Mouse (Mus musculus) spleen, postnatal 4 days (tissue): ENCODE data around the gene C1rb.
"Not testable (repeated sequence)": the region's sequence is repeated elsewhere in the genome, so short reads cannot be mapped to it uniquely, and the experiment has no call there.

Experiments
- DNase-seq, 2 experiments: peaks; one replicate each; pipeline ENCODE4 v3.0.0; 2022; ENCODE audit warnings: low spot score in 2 of 2

Gene C1rb

GRCm38 (mm10) chr6:124570026-124570425, at the start of gene C1rb:
C1rb (plus strand) TSS chr6:124570294.
- peak; percentile 39 to 82 for DNase-seq

- not testable (repeated sequence) for DNase-seq
Observed at GRCm38 (mm10) chr6:124522082-124522481, 48.0 kb upstream of the C1rb start.

- no peak for DNase-seq
Observed at GRCm38 (mm10) chr6:124527881-124528280, 42.2 kb upstream of the C1rb start.

DNA sequence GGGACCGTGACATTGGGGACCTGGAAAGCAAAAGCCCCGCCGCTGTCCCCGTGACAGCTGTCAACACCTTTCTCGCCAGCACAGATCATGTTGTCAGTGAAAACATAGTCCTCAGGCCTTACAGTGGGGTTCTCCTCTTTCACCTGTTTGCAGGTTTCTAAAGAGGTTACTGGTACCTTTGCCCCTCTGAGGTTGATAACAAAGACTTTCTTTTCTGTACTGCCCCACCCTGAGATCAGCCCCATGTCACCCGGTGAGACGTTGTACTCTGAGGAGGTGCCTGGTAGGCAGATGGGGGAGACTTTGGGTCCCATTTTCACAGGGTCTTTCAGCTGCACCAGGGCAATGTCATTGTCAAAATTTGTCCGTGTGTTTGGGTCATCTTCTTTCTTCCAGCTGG, 39.0 kb upstream of the C1rb start:
- DNase-seq, result no peak

GRCm38 (mm10) chr6:124536125-124536829, 33.8 kb upstream of the C1rb start:
- DNase-seq, result not testable (repeated sequence)

DNA sequence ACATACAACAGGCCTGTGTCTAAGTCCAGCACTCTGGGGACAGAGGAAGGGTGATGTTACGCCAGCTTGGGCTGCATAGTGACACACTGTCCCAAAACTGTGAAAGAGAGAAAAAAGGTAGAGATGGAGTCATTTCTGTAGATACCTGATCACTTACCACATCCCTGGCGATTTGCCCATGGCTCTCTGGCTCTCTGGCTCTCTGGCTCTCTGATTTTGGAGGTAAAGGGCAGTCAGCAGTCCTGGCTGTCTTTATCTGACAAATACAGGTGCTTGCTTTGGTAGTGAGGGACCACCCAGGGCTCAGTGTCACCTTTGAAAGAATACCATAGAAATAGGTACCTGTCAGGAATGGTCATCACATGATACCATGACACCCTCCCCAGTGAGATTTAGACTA, 28.9 kb upstream of the C1rb start:
- DNase-seq, result not testable (repeated sequence)

DNA sequence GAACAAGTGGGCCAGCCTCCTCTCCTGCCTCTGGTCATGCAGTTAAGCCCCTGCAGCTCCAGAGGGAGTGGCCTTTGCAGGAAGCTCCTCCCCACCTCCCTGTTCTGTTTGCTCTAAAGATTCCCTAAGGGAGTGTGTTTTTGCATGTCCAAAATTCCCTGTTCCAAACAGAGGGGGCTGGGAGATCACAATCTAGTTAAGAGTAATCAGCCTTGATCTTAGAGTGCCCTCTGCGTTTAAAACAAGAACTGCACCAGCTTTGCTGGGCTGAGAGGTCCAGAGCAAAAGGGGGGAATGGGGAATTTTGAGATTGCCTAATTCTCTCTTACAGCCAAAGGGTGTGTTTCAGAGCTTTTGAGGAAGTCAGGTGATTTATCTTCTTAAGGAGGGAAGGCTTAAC, 27.8 kb upstream of the C1rb start, which contains the start of gene C1s1:
TSS of gene C1s1 (minus strand) at position 76 of the 400 bp plus-strand sequence.
- not testable (repeated sequence) for DNase-seq

- DNase-seq, result no peak
Observed at GRCm38 (mm10) chr6:124544466-124544865, 25.6 kb upstream of the C1rb start.

DNA sequence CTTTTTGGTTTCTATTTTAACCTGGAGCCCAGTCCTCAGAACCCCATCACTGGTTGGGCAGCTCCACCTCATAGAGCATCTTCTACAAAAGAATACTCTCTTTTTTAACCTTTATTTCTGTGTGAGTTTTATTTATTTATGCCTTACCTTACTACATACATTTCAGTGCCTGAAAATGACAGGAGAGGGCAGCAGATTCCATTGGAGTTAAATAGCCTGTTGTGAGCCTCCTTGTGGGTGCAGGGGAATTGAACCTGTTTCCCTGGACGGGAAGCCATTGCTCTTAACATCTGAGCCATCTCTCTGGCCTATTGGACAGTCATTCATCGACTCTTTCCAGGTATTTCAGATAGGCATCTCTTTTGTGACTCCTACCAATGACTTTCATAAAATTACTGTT, 24.7 kb upstream of the C1rb start:
- DNase-seq, result no peak

GRCm38 (mm10) chr6:124547979-124548378, 22.1 kb upstream of the C1rb start:
- not testable (repeated sequence) for DNase-seq

DNA sequence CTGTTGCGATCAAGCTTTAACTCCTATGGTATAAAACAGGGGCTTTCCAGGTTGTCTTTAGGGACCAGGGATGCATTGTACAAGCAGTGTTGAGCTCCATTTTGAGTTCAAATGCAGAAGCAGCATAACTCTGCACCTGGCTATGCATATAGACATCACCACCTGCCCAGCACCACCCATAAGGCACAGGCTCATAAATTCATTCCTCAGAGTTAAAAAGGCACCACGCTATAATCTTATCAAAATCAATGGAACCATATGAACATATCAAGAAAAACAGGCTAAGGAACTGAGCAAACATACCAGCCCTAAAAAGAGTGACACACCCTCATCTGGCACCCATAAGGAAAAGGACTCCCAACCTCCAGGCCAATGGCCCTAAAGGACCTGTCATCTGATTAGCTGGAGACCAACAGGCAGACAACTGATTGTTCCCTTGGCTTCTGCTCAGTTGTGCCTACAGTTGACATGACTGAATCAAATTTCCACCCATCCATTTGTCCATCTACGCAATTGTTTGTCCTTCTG, 21.0 kb upstream of the C1rb start:
- no peak for DNase-seq

GRCm38 (mm10) chr6:124552766-124553165, 17.3 kb upstream of the C1rb start:
- DNase-seq, result no peak

DNA sequence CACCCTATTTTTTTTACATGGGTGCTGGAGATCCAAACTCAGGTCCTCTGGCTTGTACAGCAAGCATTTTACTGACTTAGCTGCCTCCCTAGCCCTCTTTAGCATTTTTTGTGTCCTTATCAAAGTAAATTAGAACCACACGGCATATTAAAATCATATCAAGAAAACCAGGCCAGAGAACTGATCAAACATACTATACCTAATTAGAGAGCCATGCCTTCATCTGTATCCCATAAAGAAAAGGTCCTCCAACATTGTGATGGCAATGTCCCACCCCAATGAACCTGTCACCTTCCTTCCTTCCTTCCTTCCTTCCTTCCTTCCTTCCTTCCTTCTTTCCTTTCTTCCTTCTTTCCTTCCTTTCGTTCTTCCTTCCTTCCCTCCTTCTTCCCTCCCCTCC, 14.1 kb upstream of the C1rb start:
- DNase-seq, result not testable (repeated sequence)

- not testable (repeated sequence) for DNase-seq
Observed at GRCm38 (mm10) chr6:124561156-124561555, 8.9 kb upstream of the C1rb start.

- DNase-seq, result not testable (repeated sequence)
Observed at GRCm38 (mm10) chr6:124561611-124562010, 8.5 kb upstream of the C1rb start.

GRCm38 (mm10) chr6:124575155-124575678, 5.1 kb downstream of the C1rb start:
- DNase-seq, result not testable (repeated sequence)

GRCm38 (mm10) chr6:124580155-124580554, 10.1 kb downstream of the C1rb start:
- not testable (repeated sequence) for DNase-seq

DNA sequence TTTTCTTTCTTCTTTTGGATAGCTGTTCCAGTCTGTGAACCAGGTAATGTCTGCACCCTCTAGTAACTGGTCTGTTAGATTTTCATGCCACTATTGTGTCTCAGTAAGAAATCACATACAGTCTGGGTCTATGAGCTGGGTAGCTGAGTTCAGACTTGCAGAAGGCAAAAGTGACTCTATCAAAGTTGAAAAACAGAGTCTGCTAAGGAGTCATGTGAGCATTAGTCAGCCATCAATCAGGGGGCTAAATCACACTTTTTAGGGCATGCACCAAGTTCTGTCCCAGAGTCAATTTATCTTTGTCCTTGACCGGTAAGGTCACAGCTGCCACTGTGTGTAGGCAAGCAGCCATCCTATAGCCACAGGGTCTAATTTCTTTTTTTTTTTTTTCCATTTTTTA, 12.1 kb downstream of the C1rb start:
- DNase-seq, result no peak

- no peak for DNase-seq
Observed at GRCm38 (mm10) chr6:124584935-124585334, 14.8 kb downstream of the C1rb start.

DNA sequence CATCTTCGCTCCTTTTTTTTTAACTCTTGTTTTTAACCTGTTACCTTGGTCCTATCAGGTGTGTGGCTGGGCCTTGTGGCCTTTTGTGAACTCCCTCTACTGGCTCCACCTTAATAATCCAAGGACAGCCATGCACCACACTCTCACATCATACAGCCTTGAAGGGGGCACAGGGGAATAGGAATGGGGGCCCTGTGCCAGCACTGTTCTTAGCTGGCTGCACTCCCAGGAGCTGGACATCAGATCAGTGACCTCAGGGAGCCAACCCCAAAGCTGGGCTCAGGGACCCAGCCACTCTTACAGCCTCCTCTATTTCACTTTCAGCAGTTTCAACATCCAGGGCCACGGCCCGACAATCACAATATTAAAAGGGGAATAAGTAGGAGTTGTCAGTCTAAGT, 15.7 kb downstream of the C1rb start:
- no peak for DNase-seq

DNA sequence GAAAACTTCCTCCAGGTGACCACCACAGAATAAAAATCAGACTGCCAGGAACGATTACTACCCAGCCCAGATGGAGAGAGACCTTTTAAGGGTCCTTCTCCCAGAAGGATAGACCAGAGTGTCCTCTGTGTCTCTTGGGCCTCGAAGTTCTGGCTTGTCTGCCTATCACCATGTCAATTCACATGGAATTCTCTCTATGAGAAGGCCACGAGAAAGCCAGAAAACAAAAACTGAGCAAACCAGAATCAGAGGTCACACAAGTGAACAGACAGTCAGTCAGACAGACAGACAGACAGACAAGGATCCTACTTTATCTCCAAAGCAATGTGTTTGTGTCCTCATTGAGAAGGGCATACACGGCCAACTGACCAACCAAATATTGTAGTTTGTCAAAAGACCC, 16.2 kb downstream of the C1rb start:
- no peak for DNase-seq

GRCm38 (mm10) chr6:124588771-124589170, 18.7 kb downstream of the C1rb start:
- no peak for DNase-seq

- no peak for DNase-seq
Observed at GRCm38 (mm10) chr6:124592186-124592700, 22.1 kb downstream of the C1rb start.
